Mouse (Mus musculus): Measurements from ENCODE around the gene Gnptab.
A peak's percentile ranks its signal among the peaks of the same experiment; 100 is the strongest.
"Not testable (repeated sequence)": the region's sequence is repeated elsewhere in the genome, so short reads cannot be mapped to it uniquely, and the experiment has no call there.

Gene Gnptab

GRCm38 (mm10) chr10:88420655-88421435 lies 41.9 kb downstream of the Gnptab start:
- DNase-seq, result peak; percentile 74

DNA sequence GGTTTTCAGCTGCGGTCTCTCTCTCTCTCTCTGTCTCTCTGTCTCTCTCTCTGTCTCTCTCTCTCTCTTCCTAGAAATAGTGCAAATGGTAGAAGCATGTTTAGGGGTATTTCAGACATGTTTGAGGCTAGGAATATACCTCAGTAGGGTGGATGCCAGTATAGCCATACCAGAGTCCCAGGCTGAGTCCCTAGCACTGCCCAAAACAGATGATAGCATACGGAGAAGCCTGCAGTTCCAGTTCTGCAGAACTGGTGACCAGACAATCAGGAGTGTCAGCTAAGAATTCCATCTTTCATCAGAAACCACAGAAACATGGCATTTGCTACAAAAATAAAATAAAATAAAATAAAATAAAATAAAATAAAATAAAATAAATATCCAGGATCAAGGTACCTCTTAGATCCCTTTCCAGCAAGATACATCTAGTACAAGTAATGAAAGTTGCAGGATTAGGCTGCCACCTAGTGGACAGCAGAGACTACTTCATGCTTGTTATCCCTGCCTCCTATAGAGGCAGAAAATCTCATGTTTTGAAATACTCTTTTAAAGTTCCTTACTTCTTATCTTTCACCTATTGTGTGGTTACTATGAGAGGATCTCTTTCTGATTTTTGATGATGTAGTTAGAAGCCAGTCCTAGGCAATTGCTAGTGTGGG lies 47.4 kb downstream of the Gnptab start:
- DNase-seq, result peak; percentile 76

DNA sequence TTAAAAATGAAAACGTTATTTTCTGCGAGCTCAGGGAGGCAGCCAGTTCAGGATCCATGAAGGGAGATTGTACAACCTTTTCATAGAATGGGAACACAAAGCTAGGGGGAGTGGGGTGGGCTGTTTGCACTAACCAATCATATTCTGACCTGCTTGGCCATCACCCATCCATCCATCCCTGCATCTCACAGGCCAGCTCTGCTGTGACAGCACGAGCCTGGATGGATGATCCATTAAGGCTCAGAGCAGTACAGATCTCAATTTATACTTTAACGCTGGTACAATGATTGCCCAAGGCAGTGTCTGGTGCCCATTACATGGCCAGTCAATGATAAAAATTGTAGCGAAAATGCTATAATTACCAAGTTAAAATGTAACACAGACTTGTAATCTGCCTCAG lies 48.0 kb downstream of the Gnptab start:
- DNase-seq, result peak; percentile 34

- DNase-seq, result peak; percentile 59
These were observed 49.1 kb downstream of the Gnptab start for GRCm38 (mm10) chr10:88427998-88428397.

- peak; percentile 87 for DNase-seq
These were observed 62.3 kb downstream of the Gnptab start for GRCm38 (mm10) chr10:88441224-88441623.

GRCm38 (mm10) chr10:88451221-88451620 lies 72.3 kb downstream of the Gnptab start:
- DNase-seq, result no peak

GRCm38 (mm10) chr10:88451990-88452389 lies 73.1 kb downstream of the Gnptab start:
- DNase-seq, result no peak

DNA sequence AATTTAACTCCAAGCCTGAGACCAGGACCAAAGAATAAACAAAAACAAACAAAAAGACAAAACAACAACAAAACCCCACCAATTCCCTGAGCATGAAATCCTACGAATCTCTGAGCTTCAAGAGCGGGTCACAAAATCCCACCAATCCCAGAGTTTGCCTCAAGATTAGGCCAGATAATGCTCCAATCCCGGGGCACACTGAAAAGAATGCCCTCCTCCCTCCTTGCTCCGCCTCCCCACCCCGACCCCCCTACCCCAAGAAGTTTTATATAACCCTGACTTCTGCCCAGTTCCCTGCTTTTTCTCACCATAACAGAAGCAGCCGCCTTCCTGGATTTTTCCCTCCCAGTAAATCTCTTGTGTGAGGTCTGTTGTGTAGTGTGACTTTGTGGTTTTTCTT lies 78.9 kb downstream of the Gnptab start:
- no peak for DNase-seq

DNA sequence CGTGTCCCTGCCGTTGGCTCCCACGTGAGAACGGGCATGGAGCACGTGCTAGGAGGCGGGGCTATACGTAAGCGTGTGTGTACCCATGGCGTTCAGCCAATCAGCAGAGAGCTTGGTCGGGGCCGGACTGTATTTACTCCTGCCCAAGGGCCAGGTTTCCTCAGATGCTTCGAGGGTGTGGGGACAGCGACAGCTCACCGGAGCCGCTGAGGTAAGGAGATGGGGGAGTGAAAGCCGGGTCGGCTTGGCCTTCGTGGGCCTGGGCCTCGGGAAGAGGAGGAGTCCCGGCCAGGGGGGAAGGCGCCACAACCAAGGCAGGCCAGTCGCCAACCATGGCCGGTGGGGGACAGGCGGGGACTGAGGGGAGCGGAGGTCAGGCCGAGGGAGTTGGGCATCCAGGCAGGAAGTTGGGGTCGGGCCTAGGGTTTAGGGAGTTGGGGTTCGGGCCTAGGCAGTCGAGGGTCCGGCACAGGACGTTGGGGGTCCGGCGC lies 80.6 kb downstream of the Gnptab start, which contains the start of gene Sycp3:
TSS of gene Sycp3 (plus strand) at position 68 of the 491 bp plus-strand sequence.
- DNase-seq, result peak; percentile 90

DNA sequence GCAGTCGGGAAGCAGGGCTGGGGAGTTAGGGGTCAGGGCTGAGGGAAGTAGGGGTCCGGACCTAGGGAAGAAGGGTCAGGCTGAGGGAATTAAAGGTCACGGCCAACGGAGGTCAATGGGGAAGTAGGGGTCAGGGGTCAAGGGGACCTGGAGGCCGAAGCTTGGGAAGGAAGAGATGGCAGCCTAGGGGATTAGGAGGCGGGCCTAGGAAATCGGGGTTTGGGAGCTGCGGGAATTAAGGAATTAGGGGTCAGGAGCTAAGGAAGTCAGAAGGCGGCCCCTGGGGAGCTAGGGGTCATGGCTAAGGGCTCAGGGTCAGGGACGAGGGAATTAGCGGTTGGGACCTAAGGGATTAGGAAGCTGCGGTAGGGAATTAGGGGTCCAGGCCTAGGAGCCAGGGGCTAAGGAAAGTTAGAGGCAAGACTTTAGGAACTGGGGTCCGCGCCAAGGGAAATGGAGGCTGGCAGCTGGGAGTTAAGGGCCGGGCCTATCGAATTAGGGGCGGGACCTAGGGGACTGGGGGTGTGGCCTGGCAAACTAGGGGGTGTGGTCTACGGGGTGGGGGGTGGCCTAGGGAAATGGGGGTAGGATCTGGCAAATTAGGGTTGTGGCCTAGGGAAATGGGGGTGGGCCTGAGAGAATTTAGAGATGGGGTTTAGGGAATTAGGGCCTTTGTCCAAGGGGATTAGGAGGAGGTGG lies 81.3 kb downstream of the Gnptab start:
- no peak for DNase-seq

DNA sequence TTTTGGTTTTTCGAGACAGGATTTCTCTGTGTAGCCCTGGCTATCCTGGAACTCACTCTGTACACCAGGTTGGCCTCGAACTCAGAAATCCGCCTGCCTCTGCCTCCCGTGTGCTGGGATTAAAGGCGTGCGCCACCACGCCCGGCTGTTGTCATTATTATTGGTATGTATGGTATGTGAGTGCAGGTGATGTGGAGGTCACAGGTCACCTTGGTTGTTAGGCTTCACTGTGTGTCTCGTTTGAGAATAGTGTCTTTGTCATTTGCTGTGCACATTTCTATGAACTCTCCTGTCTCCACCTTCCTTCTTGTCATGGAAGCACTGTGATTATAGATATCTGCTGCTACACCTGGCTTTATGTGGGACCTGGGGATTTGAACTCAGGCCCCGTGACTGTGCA lies 103.9 kb downstream of the Gnptab start:
- DNase-seq, result not testable (repeated sequence)

DNA sequence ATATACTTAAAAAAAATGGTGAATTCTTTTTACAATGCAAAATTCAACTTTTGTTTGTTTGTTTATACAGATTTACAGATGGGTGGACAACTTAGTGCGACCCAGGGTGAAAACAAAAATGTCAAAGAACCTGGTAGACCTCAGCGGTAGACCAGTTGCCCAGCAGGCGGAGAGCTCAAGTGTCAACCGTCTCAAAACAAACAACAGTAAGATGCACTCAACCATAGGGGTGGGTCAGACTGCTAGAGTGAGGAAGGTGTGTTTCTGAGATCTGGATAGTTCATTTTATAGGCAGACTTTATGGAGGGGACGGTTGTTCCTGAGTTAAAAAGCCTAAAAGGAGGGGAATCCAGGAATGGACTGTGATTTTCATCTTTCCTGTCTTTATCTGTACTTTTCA lies 109.7 kb downstream of the Gnptab start:
- no peak for DNase-seq

DNA sequence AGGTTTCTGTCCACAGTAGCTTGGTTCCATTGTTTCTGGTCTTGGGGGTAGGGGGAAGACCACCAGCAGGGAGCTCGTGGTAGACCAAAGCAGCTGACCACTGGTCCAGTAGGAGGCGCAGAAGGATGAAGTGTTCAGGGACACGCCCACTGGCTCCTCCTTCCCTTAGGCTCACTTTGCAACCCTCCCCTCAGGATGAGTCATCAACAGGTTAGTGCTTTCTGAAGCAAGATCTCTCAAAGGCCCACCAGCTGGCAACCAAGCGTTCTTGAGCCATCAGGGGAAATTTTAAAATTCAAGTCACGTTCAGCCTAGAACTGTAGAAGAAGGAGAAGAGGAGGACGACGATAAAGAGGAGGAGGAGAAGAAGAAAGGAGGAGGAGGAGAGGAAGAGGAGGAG lies 112.7 kb downstream of the Gnptab start:
- DNase-seq, result no peak

- no peak for DNase-seq
These were observed 113.7 kb downstream of the Gnptab start for GRCm38 (mm10) chr10:88492658-88493057.

- no peak for DNase-seq
These were observed 116.1 kb downstream of the Gnptab start for GRCm38 (mm10) chr10:88494959-88495587.
